Mouse (Mus musculus) left cerebral cortex, adult 2 months (tissue): ENCODE results near the gene Tmem81. TPM values are rescaled to one million over a fixed set of nuclear protein-coding genes. Genes with fewer than 3 reads are reported as not detected.

Experiments used
- DNase-seq, 2 experiments: peaks; one replicate each; pipeline ENCODE4 v3.0.0; 2021 to 2022; ENCODE audit warnings: low spot score in 2 of 2, mixed read lengths in 1 of 2; ENCODE audit errors: extremely low spot score in 1 of 2
- H3K27ac ChIP-seq: fragments of 200-600 bp; 2 replicates; pipeline ENCODE4 v1.8.1; 2022
- H3K4me3 ChIP-seq: fragments of 200-600 bp; 2 replicates; pipeline ENCODE4 v1.8.1; 2022
- CTCF ChIP-seq: fragments of 200-600 bp; IDR thresholded peaks from 2 replicates; pipeline ENCODE4 v1.8.1; 2022; ENCODE audit warnings: antibody characterized with exemption, mild to moderate bottlenecking, moderate library complexity
- intact Hi-C: fragments of 180-260 bp; cut with DNase I; formaldehyde crosslinking; loops from one replicate; pipeline ENCODE4 v1.15.1; 2025
- total RNA-seq, 2 experiments: library from RNA; stranded (reverse); gene quantifications; 2 replicates each; pipeline ENCODE4 v1.2.3; 2021

The Tmem81 gene
- total RNA-seq, 2 experiments from 2014 or later = 3.9 to 4.4 TPM

DNA sequence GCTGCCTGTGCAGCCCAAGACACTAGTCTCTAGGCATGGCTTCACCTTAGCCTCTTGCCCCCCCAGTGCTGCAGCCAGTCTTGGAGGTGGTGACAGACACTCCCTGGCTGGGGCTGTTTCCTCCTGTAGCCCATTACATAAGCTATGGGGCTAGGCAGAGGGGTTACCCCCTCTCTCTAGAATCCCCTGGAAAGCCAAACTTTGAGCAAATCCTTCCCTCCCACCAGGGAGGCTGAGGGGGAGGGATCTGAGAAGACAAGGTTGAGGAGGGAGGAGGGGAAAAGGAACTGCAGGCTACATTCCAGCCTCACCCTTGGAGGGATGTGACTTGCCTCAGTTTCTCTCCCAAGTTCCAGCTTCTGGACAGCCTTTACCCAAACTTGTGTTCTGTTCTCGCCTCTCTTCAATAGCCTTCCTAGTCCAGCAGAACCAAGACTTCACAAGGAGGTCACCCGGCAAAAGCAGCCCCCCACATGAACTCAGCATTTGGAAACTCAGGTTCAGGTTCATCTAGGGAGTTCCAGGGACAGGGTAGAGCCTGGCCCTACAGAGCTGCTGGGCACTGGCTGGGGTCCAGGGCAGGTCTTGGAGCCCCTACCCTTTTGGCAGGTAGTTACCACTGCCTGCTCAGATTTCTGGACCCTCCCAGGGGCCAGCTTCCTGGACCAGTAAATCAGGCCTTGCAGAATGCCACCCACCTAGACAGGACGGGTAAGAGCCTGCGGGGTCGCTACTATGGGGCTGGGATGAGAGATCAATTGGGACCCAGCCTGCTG is 36.0 kb downstream of the Tmem81 start:
- no peak for DNase-seq
- Histone ChIP-seq H3K4me3 (peak overlapping the region; percentile 85), H3K27ac (peak overlapping the region; percentile 92)
- intact Hi-C loops = loop anchor here (5.0 kb wide), 1 partner anchor 40 kb away; no protein-coding TSS in a partner anchor
- no peak for TF ChIP-seq CTCF

DNA sequence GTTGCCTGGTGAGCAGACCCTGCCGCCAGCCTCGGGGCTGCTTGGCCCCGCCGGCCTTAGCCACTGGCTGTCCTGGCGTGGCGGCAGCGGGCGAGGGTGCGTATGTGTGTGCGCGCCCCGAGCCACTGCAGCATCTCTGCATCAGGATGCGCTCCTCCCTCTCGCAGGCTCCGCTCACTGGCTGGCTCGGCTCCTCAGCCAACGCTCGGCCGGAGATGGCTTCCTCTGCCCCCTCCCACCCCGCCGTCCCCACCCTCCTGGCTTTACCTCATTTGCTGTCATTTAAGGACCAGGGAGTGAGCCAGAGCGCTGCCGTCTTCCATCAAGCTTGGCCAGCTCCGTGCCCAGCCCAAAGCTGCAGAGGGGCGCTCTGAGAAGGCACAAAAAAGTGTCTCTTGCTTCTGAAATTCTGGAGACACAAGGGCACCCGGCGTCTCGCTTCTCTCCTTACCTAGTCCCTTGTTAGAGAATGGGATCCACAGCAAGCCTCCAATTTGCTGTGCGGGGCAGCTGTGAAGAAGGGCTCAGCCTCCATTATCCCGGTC is 36.8 kb downstream of the Tmem81 start, which contains the start of gene Cntn2:
Gene Cntn2, minus strand, starts transcription at position 495 of the 545 bp plus-strand sequence.
- H3K27ac ChIP-seq = peak within 1 kb of the TSS; percentile 92
- TF ChIP-seq CTCF = no peak
- intact Hi-C loops = loop anchor here (5.0 kb wide), 1 partner anchor 39 kb away; no protein-coding TSS in a partner anchor
- peak within 1 kb of the TSS; percentile 85 for H3K4me3 ChIP-seq
- peak; percentile 75 to 79 for DNase-seq

DNA sequence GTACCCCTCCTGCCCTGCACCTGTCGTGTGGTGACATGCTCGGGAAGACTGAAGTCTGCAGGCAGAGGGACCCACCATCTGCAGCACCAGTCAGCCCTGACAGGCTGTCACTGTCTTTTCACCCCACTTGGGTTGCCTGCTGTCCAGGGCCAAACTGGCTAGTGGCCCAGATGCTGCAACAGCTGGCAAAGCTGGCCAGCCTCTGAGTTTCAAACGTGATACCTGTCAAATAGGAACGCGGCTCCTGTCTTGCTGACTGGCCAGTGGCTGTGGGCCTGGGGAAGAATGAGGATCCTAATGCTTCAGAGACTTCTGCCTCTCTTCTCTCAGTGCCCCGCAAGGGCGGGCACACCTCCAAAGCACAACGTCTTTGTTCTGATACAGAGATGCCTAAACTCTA is 37.8 kb downstream of the Tmem81 start:
- peak overlapping the region; percentile 92; the same call in 1 of the 2 replicates for H3K27ac ChIP-seq

DNA sequence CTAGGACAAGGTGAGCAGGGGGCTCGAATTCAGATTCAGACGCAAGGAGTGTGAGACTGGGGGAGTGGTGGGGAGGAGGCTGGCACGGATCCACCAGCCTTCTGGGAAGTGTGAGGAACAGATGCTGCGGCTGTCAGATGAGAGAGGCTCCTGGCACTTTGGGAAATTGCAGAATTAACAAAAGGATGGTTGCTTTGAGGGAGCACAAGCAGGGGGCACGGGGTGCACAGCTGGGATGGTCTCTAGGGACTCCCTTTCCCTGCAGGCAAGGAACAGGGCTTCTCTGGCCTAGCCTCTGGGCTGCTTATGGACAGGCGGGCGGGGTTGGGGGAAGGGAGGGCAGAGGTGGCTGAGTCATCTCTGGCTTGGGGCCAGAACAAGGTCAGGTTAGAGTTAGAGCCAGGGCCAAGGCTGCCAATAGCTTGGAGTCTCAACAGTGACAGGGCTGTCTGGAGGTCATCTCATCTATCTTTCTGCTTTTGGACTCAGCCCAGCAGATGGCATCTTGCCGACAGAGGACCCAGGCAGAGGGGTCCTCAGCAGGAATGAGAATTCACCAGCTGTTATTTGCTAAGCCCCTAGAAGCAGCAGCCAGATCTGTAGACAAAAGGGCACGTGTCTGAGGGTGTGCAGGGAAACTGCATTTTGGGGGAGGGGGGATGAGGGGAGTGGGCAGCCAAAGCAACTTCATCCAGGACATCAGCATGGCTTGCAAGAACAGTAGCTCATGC is 52.0 kb downstream of the Tmem81 start:
- intact Hi-C loops = no loop called here
- TF ChIP-seq CTCF = no peak
- H3K27ac ChIP-seq = no peak overlapping the region
- no peak for DNase-seq
- no peak overlapping the region for H3K4me3 ChIP-seq

More for the DNA sequence above, 37.8 kb downstream of the Tmem81 start:
- H3K4me3 ChIP-seq = no peak overlapping the region
- no peak for DNase-seq
- no peak for TF ChIP-seq CTCF
- intact Hi-C loops = loop anchor here (5.0 kb wide), 1 partner anchor 39 kb away; no protein-coding TSS in a partner anchor

Other genes starting within 250 kb of the Tmem81 start
- gene Klhdc8a, start 207.6 kb upstream of the Tmem81 start, total RNA-seq = 10 to 100 TPM; 12.2 to 13.2 TPM
- gene Nuak2, start 190.1 kb upstream of the Tmem81 start, total RNA-seq = 1 to 10 TPM; 1.4 TPM
- gene Tmcc2, start 114.9 kb upstream of the Tmem81 start, total RNA-seq = 100 to 1,000 TPM; 178 to 192 TPM
- gene Dstyk, start 88.7 kb upstream of the Tmem81 start, total RNA-seq = 10 to 100 TPM; 44.9 to 45.5 TPM
- gene Rbbp5, start 28.9 kb upstream of the Tmem81 start, total RNA-seq = 10 to 100 TPM; 55.1 to 62.5 TPM
- 10 to 100 TPM; 69.6 to 78.8 TPM for gene Cntn2, start 37.0 kb downstream of the Tmem81 start, total RNA-seq
- gene Nfasc, start 235.6 kb downstream of the Tmem81 start, total RNA-seq = 100 to 1,000 TPM; 155 to 161 TPM